Mouse (Mus musculus): Measurements from ENCODE around the gene Daw1. TPM values are rescaled to one million over a fixed set of nuclear protein-coding genes. Genes with fewer than 3 reads are reported as not detected.

The Daw1 gene
- polyA plus RNA-seq (2012; rRNA removed), result 0.06 TPM in 1 of 2 replicates, not detected in the other

DNA sequence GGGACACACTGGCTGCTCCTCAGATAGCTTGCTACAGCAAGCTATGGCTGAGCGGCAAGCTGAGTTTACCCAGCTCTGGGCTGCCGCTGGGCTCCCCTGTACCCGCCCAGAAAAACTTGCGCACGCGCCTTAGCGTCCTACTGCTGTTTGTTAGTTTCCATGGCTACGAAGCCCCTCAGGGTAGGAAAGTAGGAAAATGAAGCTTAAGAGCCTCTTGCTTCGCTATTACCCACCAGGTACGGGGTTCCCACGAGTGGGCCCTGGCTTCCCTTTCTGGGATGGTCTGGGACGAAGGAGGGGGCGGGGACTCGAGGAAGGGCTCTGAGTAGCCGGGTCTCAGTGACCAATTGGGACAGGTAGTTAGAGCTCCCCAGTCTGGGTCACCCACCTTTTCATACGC lies at the start of gene Daw1:
TSS of gene Daw1 (plus strand) at position 150 of the 400 bp plus-strand sequence.

DNA sequence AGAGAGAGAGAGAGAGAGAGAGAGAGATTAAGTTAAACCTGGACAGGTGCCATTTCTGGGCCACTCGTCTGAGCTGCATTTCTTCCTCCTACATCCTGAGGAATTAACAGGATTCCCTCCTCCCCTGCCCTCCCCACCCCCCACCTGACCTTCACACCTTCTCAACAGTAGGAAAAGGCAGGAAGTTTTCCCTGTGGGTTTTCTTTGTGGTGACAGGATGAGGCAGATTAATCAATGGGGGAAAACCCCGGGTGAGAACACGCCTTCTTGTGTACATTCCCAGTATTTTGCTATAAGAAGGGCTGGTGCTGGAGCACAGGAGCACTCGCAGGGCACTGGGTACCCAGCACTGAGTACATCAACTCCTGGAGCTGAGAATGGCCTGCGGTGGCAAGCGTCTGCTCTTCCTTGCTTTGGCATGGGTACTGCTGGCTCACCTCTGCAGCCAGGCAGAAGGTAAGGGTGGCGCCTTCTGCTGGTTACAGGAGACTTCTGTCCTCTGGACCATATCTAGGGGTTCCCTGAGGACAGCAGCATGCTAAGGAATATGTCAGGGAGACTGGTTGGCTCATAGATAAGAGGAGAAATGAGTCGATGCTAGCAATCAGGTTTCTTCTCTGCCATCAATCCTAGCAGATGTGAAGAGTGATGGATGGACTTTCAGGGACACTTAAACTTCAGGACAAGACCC lies 43.0 kb upstream of the Daw1 start, which contains the start of gene Ccl20:
TSS of gene Ccl20 (plus strand) at position 320 of the 691 bp plus-strand sequence.

Other genes starting within 250 kb of the Daw1 start
- 0.21 and 0.22 TPM in 2 replicates for gene A030005L19Rik, start 246.4 kb upstream of the Daw1 start, polyA plus RNA-seq (2012; rRNA removed)
- gene A030014E15Rik, start 234.8 kb upstream of the Daw1 start, polyA plus RNA-seq (2012; rRNA removed), result not detected in 2 replicates
- gene Gm6217, start 228.4 kb upstream of the Daw1 start, polyA plus RNA-seq (2012; rRNA removed), result not detected in 2 replicates
- not detected in 2 replicates for gene A030003K21Rik, start 216.4 kb upstream of the Daw1 start, polyA plus RNA-seq (2012; rRNA removed)
- not detected in 2 replicates for gene Gm7544, start 203.7 kb upstream of the Daw1 start, polyA plus RNA-seq (2012; rRNA removed)
- not detected in 2 replicates for gene Gm47955, start 199.5 kb upstream of the Daw1 start, polyA plus RNA-seq (2012; rRNA removed)
- not detected in 2 replicates for gene Gm47959, start 159.2 kb upstream of the Daw1 start, polyA plus RNA-seq (2012; rRNA removed)
- gene Slc19a3, start 121.3 kb upstream of the Daw1 start, polyA plus RNA-seq (2012; rRNA removed), result 0.03 and 0.06 TPM in 2 replicates
- not detected in 2 replicates for gene Krtap28-10, start 117.3 kb upstream of the Daw1 start, polyA plus RNA-seq (2012; rRNA removed)
- not detected in 2 replicates for gene Gm47969, start 114.8 kb upstream of the Daw1 start, polyA plus RNA-seq (2012; rRNA removed)
- not detected in 2 replicates for gene A030005K14Rik, start 100.4 kb upstream of the Daw1 start, polyA plus RNA-seq (2012; rRNA removed)
- gene Krtap28-13, start 98.8 kb upstream of the Daw1 start, polyA plus RNA-seq (2012; rRNA removed), result not detected in 2 replicates
- 0.11 TPM in 1 of 2 replicates, not detected in the other for gene Ccl20, start 43.0 kb upstream of the Daw1 start, polyA plus RNA-seq (2012; rRNA removed)
- gene Sphkap, start 248.4 kb downstream of the Daw1 start, polyA plus RNA-seq (2012; rRNA removed), result 0.19 and 0.43 TPM in 2 replicates